Mouse (Mus musculus) erythroblast, embryonic 14.5 days (primary cell): Measurements from ENCODE around the gene Lifr.

Experiments used
- GATA1 ChIP-seq: IDR thresholded peaks from 2 replicates; pipeline ENCODE4 v1.6.1; 2012; ENCODE audit warnings: low read length, inconsistent platforms, mixed read lengths
- TAL1 ChIP-seq: IDR thresholded peaks from 3 replicates; pipeline ENCODE4 v1.6.1; 2012; ENCODE audit warnings: low read length, inconsistent platforms, mixed read lengths

DNA sequence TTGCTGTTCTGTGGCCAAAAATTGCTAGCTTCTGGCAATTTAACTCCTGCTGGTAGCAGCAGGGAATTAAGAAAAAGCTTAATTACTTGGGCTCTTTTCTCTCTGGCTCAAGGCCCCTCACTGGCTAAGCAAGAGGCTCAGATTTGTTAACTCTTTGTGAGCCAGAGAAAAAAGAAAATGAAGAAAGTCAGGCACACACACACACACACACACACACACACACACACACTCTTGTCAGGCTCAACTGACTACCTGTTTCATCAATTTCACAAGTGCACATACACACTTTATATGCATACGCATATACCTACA is 27.8 kb upstream of the Lifr start:
- no peak for TF ChIP-seq TAL1
- no peak for TF ChIP-seq GATA1
